Mouse (Mus musculus): ENCODE measurements around the gene Spindoc. TPM values are rescaled to one million over a fixed set of nuclear protein-coding genes. Genes with fewer than 3 reads are reported as not detected.

Spindoc gene
- total and polyA plus RNA-seq, 3 experiments = 9.0 to 21.7 (median 10.6) TPM

- in situ Hi-C loops (cut with MboI; ENCODE audit: low pct_ligation_motif_present, low pct_unique_long_range_greater_than_20kb, low sequenced_read_pairs) = loop anchor here (25.0 kb wide), 1 partner anchor 360 kb away; the partner anchor contains the start of gene Macrod1
Measured at GRCm38 (mm10) chr19:7422656-7423027, 39.8 kb upstream of the Spindoc start.

GRCm38 (mm10) chr19:7421602-7422591 lies 39.1 kb upstream of the Spindoc start:
- Histone ChIP-seq H3K27ac (ENCODE audit: insufficient read depth, low read depth) (no peak overlapping the region), H3K9ac (ENCODE audit: insufficient read depth, low read depth) (no peak overlapping the region), H3K9me3 (replicated peaks; ENCODE audit: low read length) (peaks cover 14% of the 10 kb centered on the region), H3K4me2 (ENCODE audit: insufficient read depth, low read depth, poor library complexity, severe bottlenecking) (no peak overlapping the region), H3K36me3 (replicated peaks in 1 of 2; ENCODE audit: control insufficient read depth in 1 of 2, insufficient read depth in 1 of 2, low read length in 1 of 2) (peaks cover 41 to 54% of the 10 kb centered on the region in 2 experiments), H3K27me3 (replicated peaks) (peaks cover 4% of the 10 kb centered on the region), H3K4me1 (ENCODE audit: control insufficient read depth in 1 of 2, insufficient read depth in 2 of 2) (peaks cover 11 to 75% of the 10 kb centered on the region in 2 experiments), H3K79me2 (replicated peaks; ENCODE audit: control insufficient read depth, extremely low read depth, insufficient read depth, poor library complexity, severe bottlenecking) (peaks cover 13% of the 10 kb centered on the region), H3K4me3 (replicated peaks in 1 of 3; ENCODE audit: low read depth in 2 of 3, low read length in 2 of 3, poor library complexity in 1 of 3) (no peak overlapping the region)
- dilution Hi-C loops (cut with MboI; ENCODE audit: extremely low pct_ligation_motif_present, extremely low pct_unique_long_range_greater_than_20kb, low sequenced_read_pairs) (no loop called here), in situ Hi-C loops (cut with MboI; ENCODE audit: low pct_ligation_motif_present, low pct_unique_long_range_greater_than_20kb, low sequenced_read_pairs) (loop anchor here (25.0 kb wide), 1 partner anchor 360 kb away; the partner anchor contains the start of gene Macrod1)
- no peak for DNase-seq (ENCODE audit: extremely low read depth)
- TF ChIP-seq TBP (conservative IDR thresholded peaks at IDR 0.05; ENCODE audit: low read depth, low read length) (no peak), POLR2A (IDR thresholded peaks at IDR 0.05; ENCODE audit: low read depth, low read length) (no peak), RCOR1 (conservative IDR thresholded peaks at IDR 0.05; ENCODE audit: low read depth, low read length) (no peak), PAX5 (IDR thresholded peaks at IDR 0.05; ENCODE audit: low read length) (no peak), EP300 (IDR thresholded peaks at IDR 0.05; ENCODE audit: low read length) (no peak), MYC (IDR thresholded peaks at IDR 0.05; ENCODE audit: low read depth, low read length) (no peak), POLR2AphosphoS2 (IDR thresholded peaks at IDR 0.05; ENCODE audit: low read depth, low read length) (no peak)

More at GRCm38 (mm10) chr19:7422656-7423027, 39.8 kb upstream of the Spindoc start:
- no peak overlapping the region for H3K27ac ChIP-seq (ENCODE audit: insufficient read depth, low read depth)
- no peak overlapping the region for H3K4me3 ChIP-seq (replicated peaks in 1 of 3; ENCODE audit: low read depth in 2 of 3, low read length in 2 of 3, poor library complexity in 1 of 3)
- peaks cover 44 to 62% of the 10 kb centered on the region in 2 experiments for H3K36me3 ChIP-seq (replicated peaks in 1 of 2; ENCODE audit: control insufficient read depth in 1 of 2, insufficient read depth in 1 of 2, low read length in 1 of 2)
- no peak overlapping the region for H3K9ac ChIP-seq (ENCODE audit: insufficient read depth, low read depth)
- H3K9me3 ChIP-seq (replicated peaks; ENCODE audit: low read length) = peaks cover 14% of the 10 kb centered on the region
- H3K4me1 ChIP-seq (ENCODE audit: control insufficient read depth in 1 of 2, insufficient read depth in 2 of 2) = peaks cover 11 to 72% of the 10 kb centered on the region in 2 experiments
- no peak overlapping the region for H3K4me2 ChIP-seq (ENCODE audit: insufficient read depth, low read depth, poor library complexity, severe bottlenecking)
- H3K27me3 ChIP-seq (replicated peaks) = no peaks in the 10 kb centered on the region
- dilution Hi-C loops (cut with MboI; ENCODE audit: extremely low pct_ligation_motif_present, extremely low pct_unique_long_range_greater_than_20kb, low sequenced_read_pairs) = no loop called here
- H3K79me2 ChIP-seq (replicated peaks; ENCODE audit: control insufficient read depth, extremely low read depth, insufficient read depth, poor library complexity, severe bottlenecking) = peaks cover 13% of the 10 kb centered on the region
- no peak for DNase-seq (ENCODE audit: extremely low read depth)
- no peak for TF ChIP-seq EP300 (IDR thresholded peaks at IDR 0.05; ENCODE audit: low read length)
- no peak for TF ChIP-seq BHLHE40 (IDR thresholded peaks at IDR 0.05; ENCODE audit: low read depth, low read length)
- TF ChIP-seq PAX5 (IDR thresholded peaks at IDR 0.05; ENCODE audit: low read length) = no peak
- no peak for TF ChIP-seq GABPA (IDR thresholded peaks at IDR 0.05; ENCODE audit: insufficient replicate concordance, low read depth, low read length)
- no peak for TF ChIP-seq IRF4 (IDR thresholded peaks at IDR 0.05; ENCODE audit: low read depth, low read length)
- TF ChIP-seq ZC3H11A (IDR thresholded peaks at IDR 0.05; ENCODE audit: low read depth, low read length) = no peak
- no peak for TF ChIP-seq MAFK (IDR thresholded peaks at IDR 0.05; ENCODE audit: insufficient replicate concordance, low read length)
- TF ChIP-seq CTCF (conservative IDR thresholded peaks at IDR 0.05 in 1 of 2, IDR thresholded peaks at IDR 0.05 in 1 of 2; ENCODE audit: low read depth in 2 of 2, low read length in 2 of 2) = no peak
- no peak for TF ChIP-seq E2F4 (IDR thresholded peaks at IDR 0.05; ENCODE audit: insufficient replicate concordance, low read depth, low read length)
- TF ChIP-seq HCFC1 (IDR thresholded peaks at IDR 0.05; ENCODE audit: low read depth, low read length) = no peak
- no peak for TF ChIP-seq MEF2A (IDR thresholded peaks at IDR 0.05; ENCODE audit: borderline replicate concordance, low read depth, low read length)
- no peak for TF ChIP-seq MAZ (IDR thresholded peaks at IDR 0.05; ENCODE audit: low read depth, low read length)

All from CH12.LX (cell line).